Mouse (Mus musculus): ENCODE measurements around the gene Notch2. TPM values are rescaled to one million over a fixed set of nuclear protein-coding genes. Genes with fewer than 3 reads are reported as not detected.

The Notch2 gene
- polyA plus RNA-seq, 1 experiment from 2014 or later: 33.8 TPM

Other genes with a start within 250 kb of the Notch2 start
- gene Pde4dip, start 124.8 kb upstream of the Notch2 start, polyA plus RNA-seq (2015; fragmentation: Nextera tagmentation; extraction: Ambion mirVana): 23.2 and 23.5 TPM in 2 replicates
- 130 TPM in 2 replicates for gene Sec22b, start 112.3 kb upstream of the Notch2 start, polyA plus RNA-seq (2015; fragmentation: Nextera tagmentation; extraction: Ambion mirVana)
- not detected in 2 replicates for gene Adam30, start 147.1 kb downstream of the Notch2 start, polyA plus RNA-seq (2015; fragmentation: Nextera tagmentation; extraction: Ambion mirVana)
- gene Reg4, start 208.6 kb downstream of the Notch2 start, polyA plus RNA-seq (2015; fragmentation: Nextera tagmentation; extraction: Ambion mirVana): 0.21 and 0.22 TPM in 2 replicates

Measured in kidney, embryonic 15.5 days (tissue).